Mouse (Mus musculus): ENCODE results near the gene Rgs10.

Gene Rgs10

DNA sequence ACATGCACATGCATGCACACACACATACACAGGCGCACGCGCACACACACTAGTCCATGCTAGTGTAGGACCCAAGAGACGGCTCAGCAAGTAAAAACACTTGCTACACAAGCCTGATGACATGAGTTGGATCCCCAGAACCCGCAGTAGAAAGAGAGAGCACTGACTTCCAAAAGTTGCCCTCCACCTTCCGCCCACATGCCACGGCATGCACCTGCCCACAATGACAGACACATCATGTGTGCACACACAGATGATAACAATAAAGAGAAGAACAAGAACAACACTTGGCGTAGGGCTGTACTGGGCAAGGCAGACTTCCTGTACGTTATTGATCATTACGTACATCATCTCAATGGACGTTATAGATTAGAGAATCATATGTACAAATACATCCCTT lies 44.4 kb downstream of the Rgs10 start:
- DNase-seq (ENCODE audit: low read depth, low spot score): no peak

DNA sequence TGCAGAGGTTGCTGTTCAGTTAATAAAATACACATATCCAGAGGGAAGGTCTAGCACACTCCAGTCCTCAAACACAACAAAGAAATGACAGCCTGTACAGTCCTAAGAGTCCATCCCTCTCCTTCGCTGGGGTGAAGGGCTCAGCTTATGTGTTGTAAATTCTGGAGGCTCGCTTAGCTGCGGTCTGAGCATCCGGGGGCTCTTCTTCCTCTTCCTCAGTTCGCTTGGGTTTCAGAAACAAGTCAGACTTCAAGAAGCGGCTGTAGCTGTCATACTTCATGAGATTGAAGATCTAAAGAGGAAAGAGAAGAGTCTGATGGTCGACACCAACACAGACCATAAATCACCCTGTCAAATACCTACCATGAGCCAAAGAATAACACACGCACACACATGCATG lies 44.8 kb downstream of the Rgs10 start:
- DNase-seq (ENCODE audit: low read depth, low spot score): no peak

DNA sequence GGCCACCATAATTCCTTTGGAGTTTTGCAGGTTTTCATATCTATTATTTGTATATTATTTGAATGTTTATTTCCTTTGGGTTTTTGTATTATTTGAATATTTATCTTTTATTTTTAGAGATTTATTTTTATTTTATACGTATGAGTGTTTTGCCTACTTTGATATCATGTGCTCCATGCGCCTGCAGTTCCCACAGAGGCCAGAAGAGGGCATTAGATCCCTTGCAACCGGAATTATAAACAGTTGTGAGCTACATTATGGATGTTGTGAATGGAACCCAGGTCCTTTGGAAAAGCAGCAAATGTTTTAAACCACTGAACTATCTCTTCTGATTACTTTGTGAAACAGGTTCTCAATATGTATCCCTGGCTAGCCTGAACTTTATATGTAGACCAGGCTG lies 46.2 kb downstream of the Rgs10 start:
- peak; percentile 58 for DNase-seq (ENCODE audit: low read depth, low spot score)

DNA sequence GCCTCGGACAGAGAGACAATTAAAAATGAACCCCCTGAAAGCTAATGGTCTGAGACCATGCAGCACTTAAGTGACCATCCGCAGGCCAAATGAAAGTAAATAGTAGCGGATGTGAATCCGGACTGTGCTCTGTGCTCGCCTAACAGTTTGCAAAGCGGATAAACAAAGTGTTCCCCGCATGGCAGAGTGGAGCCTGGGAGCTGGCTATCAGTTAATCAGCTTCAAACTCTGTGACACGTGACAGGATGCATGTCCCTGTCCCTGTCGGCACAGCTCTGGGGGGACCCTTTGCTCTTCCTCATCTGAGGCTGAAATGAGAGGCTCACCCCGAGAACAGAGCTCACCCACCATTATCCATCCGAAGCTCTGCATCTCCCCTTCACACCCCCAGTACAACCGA lies 49.2 kb downstream of the Rgs10 start:
- no peak for DNase-seq (ENCODE audit: low read depth, low spot score)

DNA sequence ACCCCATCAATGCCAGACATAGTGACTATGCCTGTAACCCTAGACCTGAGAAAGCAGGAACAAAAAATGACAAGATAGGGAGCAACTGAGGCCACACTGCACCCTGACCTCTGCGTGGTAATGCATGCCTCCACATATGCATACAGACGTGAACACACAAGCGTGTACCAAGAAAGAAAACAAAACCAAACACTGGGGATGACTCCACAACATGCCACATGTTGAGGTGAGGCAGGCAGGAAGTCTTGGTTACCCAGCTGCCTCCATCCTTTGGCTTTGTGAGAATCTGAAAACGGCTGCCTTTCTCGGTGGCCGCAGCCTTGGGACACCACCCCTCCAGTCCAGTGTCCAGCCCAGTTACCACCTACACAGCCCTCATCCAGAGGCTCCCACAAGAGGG lies 49.7 kb downstream of the Rgs10 start:
- DNase-seq (ENCODE audit: low read depth, low spot score): no peak

GRCm38 (mm10) chr7:128366654-128367053 lies 51.9 kb downstream of the Rgs10 start:
- no peak for DNase-seq (ENCODE audit: low read depth, low spot score)

GRCm38 (mm10) chr7:128365096-128365715 lies 53.4 kb downstream of the Rgs10 start:
- DNase-seq (ENCODE audit: low read depth, low spot score): no peak

DNA sequence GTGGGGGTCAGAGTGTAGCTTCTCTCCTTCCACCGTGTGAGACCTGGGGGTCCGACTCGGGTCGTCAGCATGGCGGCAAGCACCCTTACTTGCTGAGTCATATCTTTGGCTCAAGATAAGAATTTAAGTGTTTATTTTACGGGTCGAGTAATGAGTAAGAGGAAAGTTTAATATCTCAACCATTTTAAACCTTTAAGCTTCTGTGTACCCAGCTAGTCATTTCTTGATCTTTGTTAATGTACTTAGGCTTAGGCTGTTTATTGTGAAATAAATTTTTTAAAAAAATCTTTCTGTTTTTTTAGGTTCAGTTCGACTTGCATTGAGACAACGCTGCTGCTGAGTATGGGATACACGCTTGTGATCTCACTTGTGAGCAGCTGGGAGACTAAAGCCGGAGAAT lies 54.0 kb downstream of the Rgs10 start:
- no peak for DNase-seq (ENCODE audit: low read depth, low spot score)

DNA sequence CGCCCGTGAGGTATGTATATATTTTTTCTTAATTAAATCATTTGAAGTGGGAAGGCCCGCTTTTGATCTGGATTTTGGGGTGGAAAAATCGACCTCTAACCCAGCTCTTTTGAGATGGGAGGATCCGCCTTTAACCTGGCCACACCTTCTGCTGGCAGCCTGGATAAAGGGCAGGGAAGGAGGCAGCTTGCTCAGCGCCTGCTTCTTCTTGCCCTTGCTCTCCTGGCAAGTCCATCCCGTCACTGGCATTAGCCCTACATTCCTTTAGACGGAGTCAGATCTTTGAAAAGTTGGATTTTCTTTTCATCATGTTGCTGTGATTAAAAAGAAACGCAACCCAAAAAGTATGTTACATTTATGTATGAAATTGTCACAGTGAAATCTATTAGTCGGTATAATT lies 54.8 kb downstream of the Rgs10 start:
- DNase-seq (ENCODE audit: low read depth, low spot score): no peak

DNA sequence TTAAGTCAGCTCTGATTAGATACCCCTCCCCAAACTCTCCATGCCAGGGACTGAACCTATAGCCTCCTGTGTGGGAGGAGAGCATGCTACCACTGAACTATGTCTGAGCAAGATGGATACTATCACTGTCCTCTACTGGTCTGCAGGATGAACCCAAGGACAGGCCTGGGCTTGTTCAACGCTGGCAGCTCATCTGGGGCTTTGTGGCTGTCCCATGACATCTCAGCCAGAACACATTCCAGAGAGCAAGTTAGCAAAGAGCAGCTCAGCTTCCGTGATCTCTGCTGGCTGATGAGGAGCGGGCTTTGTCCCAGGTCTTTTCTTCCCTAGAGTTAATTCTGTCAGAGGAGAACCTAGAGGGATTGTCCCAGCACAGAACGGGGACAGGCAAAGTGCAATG lies 55.6 kb downstream of the Rgs10 start:
- DNase-seq (ENCODE audit: low read depth, low spot score): no peak

DNA sequence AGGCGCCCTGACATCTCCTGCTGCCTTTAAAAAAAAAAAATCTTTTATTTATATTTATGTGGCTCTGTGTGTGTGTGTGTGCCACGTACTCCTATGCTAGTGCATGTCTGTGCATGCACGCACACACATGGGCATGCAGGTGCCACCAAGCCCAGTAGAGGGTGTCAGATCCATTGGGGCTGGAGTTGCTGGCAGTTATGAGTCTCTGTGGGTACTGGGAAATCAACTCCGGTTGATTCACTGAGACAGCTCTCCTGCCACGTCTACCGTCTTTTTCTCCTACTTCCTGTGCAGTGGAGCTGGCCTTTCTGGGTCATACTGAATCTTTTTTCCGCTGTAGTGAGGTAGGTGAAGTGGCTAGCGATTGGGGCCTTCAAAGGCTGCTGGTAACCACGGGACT lies 58.8 kb downstream of the Rgs10 start:
- DNase-seq (ENCODE audit: low read depth, low spot score): no peak

- no peak for DNase-seq (ENCODE audit: low read depth, low spot score)
These were observed 59.4 kb downstream of the Rgs10 start for GRCm38 (mm10) chr7:128359164-128359563.

- no peak for DNase-seq (ENCODE audit: low read depth, low spot score)
These were observed 59.8 kb downstream of the Rgs10 start for GRCm38 (mm10) chr7:128358741-128359140.

DNA sequence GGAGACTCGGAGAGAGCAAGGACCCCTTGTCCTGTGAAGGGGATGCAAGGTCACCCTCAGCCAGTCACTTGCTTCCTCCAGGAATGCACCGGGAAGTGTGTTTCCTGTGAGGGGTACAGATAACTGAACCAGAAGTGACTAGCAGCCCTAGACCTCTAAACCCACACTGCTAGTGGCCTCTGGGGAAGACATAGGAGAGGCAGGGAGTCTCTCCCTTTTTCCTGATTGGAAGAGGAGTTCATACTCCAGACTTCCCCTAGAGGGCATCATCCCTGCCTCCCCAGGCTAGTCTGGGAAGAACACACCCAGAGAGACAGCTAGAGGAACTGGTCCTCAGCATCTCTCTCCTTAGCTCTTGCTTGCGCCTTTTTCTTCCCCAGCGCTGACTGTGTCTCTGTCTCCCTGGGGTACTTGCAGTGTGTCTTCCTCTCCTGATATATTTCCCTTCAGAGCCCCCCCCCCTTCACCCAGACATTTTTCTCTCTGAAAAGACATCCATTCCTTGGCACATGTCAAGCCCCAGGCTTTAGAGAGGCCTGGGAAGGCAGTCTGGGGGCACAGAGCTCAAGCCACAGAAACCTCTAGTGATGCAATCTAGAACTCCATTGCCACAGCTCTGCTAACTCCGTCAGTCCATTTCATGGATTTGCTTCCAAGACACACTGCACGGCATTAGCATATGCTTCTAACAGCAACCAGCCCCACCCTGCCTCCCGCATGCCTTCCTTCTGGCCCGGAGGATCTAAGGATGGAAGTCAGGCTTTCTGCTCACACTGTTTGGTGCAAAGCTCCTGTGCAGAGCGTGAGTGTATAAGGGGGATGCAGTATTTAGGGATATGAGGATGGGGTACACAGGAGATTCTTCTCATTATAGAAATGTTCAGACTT lies 61.4 kb downstream of the Rgs10 start:
- DNase-seq (ENCODE audit: low read depth, low spot score): no peak

DNA sequence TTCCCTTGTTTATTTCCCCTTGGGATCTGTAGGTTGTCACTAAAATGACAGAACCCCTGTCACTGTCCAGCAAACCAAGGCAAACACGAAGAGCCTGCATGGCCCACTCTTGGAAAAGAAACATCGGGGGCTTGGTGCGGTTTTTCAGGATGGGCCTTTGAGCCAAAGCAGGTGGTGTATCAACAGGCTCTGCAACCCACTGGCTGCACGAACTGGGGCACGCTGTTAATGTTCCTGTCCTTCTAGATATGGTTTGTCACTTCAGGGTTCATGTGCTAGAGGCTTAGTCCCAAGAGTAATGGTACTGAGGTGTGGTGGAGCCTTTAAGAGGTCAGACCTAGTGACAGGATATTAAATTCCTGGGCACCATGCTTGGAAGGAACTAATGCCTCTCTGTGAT lies 63.1 kb downstream of the Rgs10 start:
- no peak for DNase-seq (ENCODE audit: low read depth, low spot score)

DNA sequence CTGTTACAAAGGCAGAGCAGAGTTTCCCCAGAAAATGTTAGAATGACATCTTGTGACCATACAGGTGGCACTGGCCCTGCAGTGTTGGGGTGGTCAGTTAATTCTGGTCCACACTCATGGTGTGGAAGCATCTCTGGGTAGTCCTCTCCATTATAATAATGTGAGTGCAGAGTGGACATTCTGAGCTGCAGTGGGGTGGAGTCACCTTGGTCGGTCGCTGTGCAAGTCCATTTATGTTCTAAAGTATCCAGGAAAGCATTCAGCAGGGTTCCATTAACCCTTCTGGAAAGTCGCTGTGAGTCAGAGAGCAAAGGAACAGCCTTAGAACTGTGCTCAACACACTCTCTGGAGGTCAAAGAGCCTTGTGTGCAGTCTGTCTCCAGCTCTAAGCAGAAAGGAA lies 65.8 kb downstream of the Rgs10 start:
- no peak for DNase-seq (ENCODE audit: low read depth, low spot score)

- no peak for DNase-seq (ENCODE audit: low read depth, low spot score)
These were observed 67.4 kb downstream of the Rgs10 start for GRCm38 (mm10) chr7:128351176-128351575.

DNA sequence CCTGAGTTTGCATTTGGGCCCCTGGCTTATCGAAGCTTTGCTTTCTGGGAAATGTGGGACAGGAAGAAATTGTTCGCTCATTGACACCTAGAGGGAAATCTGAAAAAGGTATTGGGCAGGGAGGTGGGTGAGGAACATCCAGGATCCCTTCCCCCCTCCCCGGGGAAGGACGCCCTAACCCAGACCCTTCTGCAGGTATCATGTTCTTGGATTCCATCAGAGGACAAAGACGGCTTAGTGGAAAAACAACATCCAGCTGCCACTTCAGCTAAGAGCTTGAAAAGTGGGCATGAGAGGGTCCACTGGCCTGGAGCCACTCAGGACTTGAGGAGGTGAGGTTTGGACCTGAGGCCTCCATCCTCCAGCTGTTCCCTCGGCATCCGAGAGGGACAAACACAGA lies 68.2 kb downstream of the Rgs10 start:
- DNase-seq (ENCODE audit: low read depth, low spot score): no peak

DNA sequence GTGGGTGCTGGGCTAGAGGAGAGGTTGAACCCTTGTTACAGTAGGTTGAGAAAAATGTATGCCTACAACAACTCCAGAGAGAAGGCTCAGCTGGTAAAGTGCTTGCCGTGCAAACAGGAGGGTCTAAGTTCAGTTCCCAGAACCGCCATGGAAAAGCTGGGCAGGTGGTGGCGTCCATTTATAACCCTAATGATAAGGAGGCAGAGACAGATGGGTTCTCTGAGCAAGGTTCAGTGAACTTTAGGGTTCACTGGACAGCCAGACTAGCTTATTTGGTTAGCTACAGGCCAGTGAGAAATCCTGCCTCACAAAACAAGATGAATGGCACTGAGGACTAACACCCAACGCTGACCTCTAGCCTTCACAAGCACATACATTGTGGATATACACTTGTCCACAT lies 68.8 kb downstream of the Rgs10 start:
- peak; percentile 27 for DNase-seq (ENCODE audit: low read depth, low spot score)

DNA sequence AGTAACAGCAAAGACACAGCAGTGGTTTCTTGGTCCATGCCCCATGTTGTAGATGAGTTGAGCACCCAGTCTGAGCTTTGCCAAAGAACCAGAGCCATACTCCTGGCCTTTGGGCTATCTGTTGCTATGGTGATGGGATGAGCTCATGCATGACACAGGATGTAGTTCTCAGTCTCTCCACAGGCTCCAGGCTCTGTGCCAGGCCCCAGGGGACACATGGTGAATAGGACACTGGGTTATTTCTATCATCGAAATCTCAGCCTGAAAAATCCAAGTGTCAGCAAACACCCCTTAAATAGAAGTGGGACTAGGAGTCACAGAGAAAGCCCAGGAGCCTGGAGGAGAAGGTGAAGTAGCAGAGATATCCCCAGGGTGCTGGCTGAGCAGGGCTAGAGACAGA lies 70.0 kb downstream of the Rgs10 start:
- DNase-seq (ENCODE audit: low read depth, low spot score): no peak

GRCm38 (mm10) chr7:128346991-128347390 lies 71.6 kb downstream of the Rgs10 start:
- no peak for DNase-seq (ENCODE audit: low read depth, low spot score)

GRCm38 (mm10) chr7:128346522-128346921 lies 72.0 kb downstream of the Rgs10 start:
- DNase-seq (ENCODE audit: low read depth, low spot score): no peak

- DNase-seq (ENCODE audit: low read depth, low spot score): no peak
These were observed 72.9 kb downstream of the Rgs10 start for GRCm38 (mm10) chr7:128345691-128346090.
